Mouse (Mus musculus) liver, adult 2 months (tissue): ENCODE results near the gene 4930503B20Rik.

Experiments used
- CTCF ChIP-seq: fragments of 200-500 bp; IDR thresholded peaks from 2 replicates; pipeline ENCODE4 v1.5.1; 2011; ENCODE audit warnings: low read depth, low read length, control low read depth
- POLR2A ChIP-seq: fragments of 200-500 bp; IDR thresholded peaks from 2 replicates; pipeline ENCODE4 v1.6.1; 2011; ENCODE audit warnings: low read length, control low read depth; ENCODE audit not compliant: insufficient read depth; ENCODE audit errors: extremely low read depth

GRCm38 (mm10) chr3:146641818-146642427 is 9.2 kb downstream of the 4930503B20Rik start:
- TF ChIP-seq POLR2A (no peak), CTCF (no peak)
